Mouse (Mus musculus): ENCODE data around the gene Lpp.

Gene Lpp

GRCm38 (mm10) chr16:24930621-24931020, 537.3 kb downstream of the Lpp start:
- DNase-seq (ENCODE audit: low read depth) = no peak

GRCm38 (mm10) chr16:24932816-24933215, 539.5 kb downstream of the Lpp start:
- no peak for DNase-seq (ENCODE audit: low read depth)

- peak; percentile 88 for DNase-seq (ENCODE audit: low read depth)
These were observed 540.4 kb downstream of the Lpp start for GRCm38 (mm10) chr16:24933691-24934090.

- DNase-seq (ENCODE audit: low read depth) = no peak
These were observed 548.2 kb downstream of the Lpp start for GRCm38 (mm10) chr16:24941306-24942160.

GRCm38 (mm10) chr16:24943486-24944261, 550.4 kb downstream of the Lpp start:
- DNase-seq (ENCODE audit: low read depth) = no peak

GRCm38 (mm10) chr16:24946356-24946755, 553.0 kb downstream of the Lpp start:
- DNase-seq (ENCODE audit: low read depth) = peak; percentile 51

- no peak for DNase-seq (ENCODE audit: low read depth)
These were observed 554.2 kb downstream of the Lpp start for GRCm38 (mm10) chr16:24947485-24947884.

- DNase-seq (ENCODE audit: low read depth) = no peak
These were observed 554.9 kb downstream of the Lpp start for GRCm38 (mm10) chr16:24948091-24948690.

- peak; percentile 62 for DNase-seq (ENCODE audit: low read depth)
These were observed 556.0 kb downstream of the Lpp start for GRCm38 (mm10) chr16:24949265-24949664.

GRCm38 (mm10) chr16:24950112-24950743, 556.9 kb downstream of the Lpp start:
- peak; percentile 65 for DNase-seq (ENCODE audit: low read depth)

- no peak for DNase-seq (ENCODE audit: low read depth)
These were observed 558.6 kb downstream of the Lpp start for GRCm38 (mm10) chr16:24951909-24952308.

- DNase-seq (ENCODE audit: low read depth) = no peak
These were observed 561.7 kb downstream of the Lpp start for GRCm38 (mm10) chr16:24955054-24955453.

GRCm38 (mm10) chr16:24958661-24959060, 565.4 kb downstream of the Lpp start:
- no peak for DNase-seq (ENCODE audit: low read depth)

- DNase-seq (ENCODE audit: low read depth) = peak; percentile 50
These were observed 567.8 kb downstream of the Lpp start for GRCm38 (mm10) chr16:24960901-24961806.

GRCm38 (mm10) chr16:24964311-24964710, 571.0 kb downstream of the Lpp start:
- no peak for DNase-seq (ENCODE audit: low read depth)

GRCm38 (mm10) chr16:24965091-24965490, 571.8 kb downstream of the Lpp start:
- no peak for DNase-seq (ENCODE audit: low read depth)

GRCm38 (mm10) chr16:24966460-24966859, 573.2 kb downstream of the Lpp start:
- no peak for DNase-seq (ENCODE audit: low read depth)

- no peak for DNase-seq (ENCODE audit: low read depth)
These were observed 579.8 kb downstream of the Lpp start for GRCm38 (mm10) chr16:24973009-24973631.

GRCm38 (mm10) chr16:24977771-24978170, 584.5 kb downstream of the Lpp start:
- DNase-seq (ENCODE audit: low read depth) = peak; percentile 55

- no peak for DNase-seq (ENCODE audit: low read depth)
These were observed 584.9 kb downstream of the Lpp start for GRCm38 (mm10) chr16:24978226-24978625.

GRCm38 (mm10) chr16:24979391-24979790, 586.1 kb downstream of the Lpp start:
- DNase-seq (ENCODE audit: low read depth) = no peak

Measured in NIH3T3 (cell line).